Mouse (Mus musculus) midbrain, embryonic 12.5 days (tissue): Measurements from ENCODE around the gene Zwilch. TPM values are rescaled to one million over a fixed set of nuclear protein-coding genes. Genes with fewer than 3 reads are reported as not detected.
"Not testable (repeated sequence)": the region's sequence is repeated elsewhere in the genome, so short reads cannot be mapped to it uniquely, and the experiment has no call there.

Source experiments
- ATAC-seq: fragments of 200-750 bp; cut with Nextera tagmentation; 2 replicates; pipeline ENCODE4 v1.8.0; 2017; ENCODE audit warnings: low read depth, moderate TSS enrichment, moderate library complexity; ENCODE audit not compliant: low FRiP score
- H3K27ac ChIP-seq: fragments of 300-500 bp; sonication (generic); replicated peaks from 2 replicates; pipeline ENCODE4 v1.5.1; 2016; ENCODE audit warnings: mild to moderate bottlenecking
- H3K27me3 ChIP-seq: fragments of 300-500 bp; sonication (generic); 2 replicates; pipeline ENCODE4 v1.6.1; 2016; ENCODE audit warnings: mild to moderate bottlenecking
- H3K36me3 ChIP-seq: fragments of 300-500 bp; sonication (generic); 2 replicates; pipeline ENCODE4 v1.6.1; 2016
- H3K4me1 ChIP-seq: fragments of 300-500 bp; sonication (generic); 2 replicates; pipeline ENCODE4 v1.6.1; 2016
- H3K4me2 ChIP-seq: fragments of 300-500 bp; sonication (generic); replicated peaks from 2 replicates; pipeline ENCODE4 v1.6.1; 2016; ENCODE audit warnings: mild to moderate bottlenecking, moderate library complexity
- H3K4me3 ChIP-seq: fragments of 300-500 bp; sonication (generic); 2 replicates; pipeline ENCODE4 v1.5.1; 2016; ENCODE audit warnings: mild to moderate bottlenecking
- H3K9ac ChIP-seq: fragments of 300-500 bp; sonication (generic); replicated peaks from 2 replicates; pipeline ENCODE4 v1.6.1; 2016; ENCODE audit warnings: mild to moderate bottlenecking, moderate library complexity
- H3K9me3 ChIP-seq: fragments of 300-500 bp; sonication (generic); 2 replicates; pipeline ENCODE4 v1.6.1; 2016; ENCODE audit warnings: mild to moderate bottlenecking
- WGBS: fragments of 180-500 bp; shearing (Covaris S2); methylation state at CpG from one replicate; pipeline ENCODE4 v1.1.7; 2016; 5-methylcytosine and 5-hydroxymethylcytosine counted together
- polyA plus RNA-seq: library from polyadenylated mRNA; unstranded; fragments of >200 nt; fragmentation: Nextera tagmentation; extraction: Ambion mirVana; gene quantifications from 2 replicates; pipeline ENCODE4 v1.2.1, GENCODE M21; 2016

Gene Zwilch
- polyA plus RNA-seq, 1 experiment from 2014 or later = 24.8 TPM

DNA sequence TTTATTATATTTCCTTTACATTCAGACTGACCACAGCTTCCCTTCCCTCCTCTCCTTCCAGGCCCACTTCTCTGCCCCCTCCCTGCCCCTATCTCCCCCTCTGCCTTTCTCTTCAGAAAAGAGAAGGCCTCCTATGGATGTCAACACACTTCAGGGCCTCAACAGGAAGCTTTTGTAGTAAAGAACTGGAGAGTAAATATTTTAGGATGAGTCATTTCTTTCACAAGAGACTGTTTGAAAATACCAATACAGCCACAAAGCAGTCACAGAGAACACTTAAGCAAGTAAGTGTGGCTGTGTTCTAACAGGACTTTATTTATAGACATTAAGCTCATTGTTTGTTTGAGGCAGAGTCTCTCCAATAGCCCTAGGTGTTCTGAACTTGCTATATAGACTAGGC lies 29.4 kb upstream of the Zwilch start:
- H3K9ac ChIP-seq = no peak overlapping the region
- no peak overlapping the region for H3K4me2 ChIP-seq
- H3K36me3 ChIP-seq = peaks cover 30% of the 10 kb centered on the region
- H3K4me3 ChIP-seq = no peak overlapping the region
- H3K9me3 ChIP-seq = no peaks in the 10 kb centered on the region
- H3K27me3 ChIP-seq = no peaks in the 10 kb centered on the region
- ATAC-seq = no peak
- H3K4me1 ChIP-seq = no peaks in the 10 kb centered on the region
- no peak overlapping the region for H3K27ac ChIP-seq

- no peak overlapping the region for H3K4me3 ChIP-seq
- no peak overlapping the region for H3K27ac ChIP-seq
- no peak overlapping the region for H3K9ac ChIP-seq
- peaks cover 30% of the 10 kb centered on the region for H3K36me3 ChIP-seq
- no peak for ATAC-seq
- H3K4me2 ChIP-seq = no peak overlapping the region
- H3K27me3 ChIP-seq = no peaks in the 10 kb centered on the region
- H3K4me1 ChIP-seq = no peaks in the 10 kb centered on the region
- H3K9me3 ChIP-seq = no peaks in the 10 kb centered on the region
- WGBS = 82% methylated on average over 2 of the region's 2 CpGs
Observed at GRCm38 (mm10) chr9:64199897-64200296, 27.0 kb upstream of the Zwilch start.

- H3K27ac ChIP-seq, ATAC-seq, H3K27me3 ChIP-seq, H3K4me3 ChIP-seq, H3K4me1 ChIP-seq, H3K9ac ChIP-seq, H3K4me2 ChIP-seq, H3K9me3 ChIP-seq: not testable (repeated sequence)
- peaks cover 24% of the 10 kb centered on the region for H3K36me3 ChIP-seq
- 90% methylated on average over 7 of the region's 7 CpGs for WGBS
Observed at GRCm38 (mm10) chr9:64198763-64199418, 26.0 kb upstream of the Zwilch start.

GRCm38 (mm10) chr9:64198068-64198762 lies 25.3 kb upstream of the Zwilch start:
- Histone ChIP-seq H3K27ac (no peak overlapping the region), H3K36me3 (peaks cover 26% of the 10 kb centered on the region), H3K9me3 (no peaks in the 10 kb centered on the region), H3K4me2 (no peak overlapping the region), H3K4me1 (no peaks in the 10 kb centered on the region), H3K4me3 (no peak overlapping the region), H3K9ac (no peak overlapping the region), H3K27me3 (no peaks in the 10 kb centered on the region)
- ATAC-seq = no peak
- 95% methylated on average over 5 of the region's 5 CpGs for WGBS

- 89% methylated on average over 8 of the region's 8 CpGs for WGBS
- H3K9me3 ChIP-seq = no peaks in the 10 kb centered on the region
- H3K27me3 ChIP-seq = no peaks in the 10 kb centered on the region
- no peak overlapping the region for H3K4me2 ChIP-seq
- H3K27ac ChIP-seq = no peak overlapping the region
- H3K36me3 ChIP-seq = peaks cover 26% of the 10 kb centered on the region
- H3K9ac ChIP-seq = no peak overlapping the region
- H3K4me3 ChIP-seq = no peak overlapping the region
- ATAC-seq = no peak
- H3K4me1 ChIP-seq = no peaks in the 10 kb centered on the region
Observed at GRCm38 (mm10) chr9:64197524-64197923, 24.6 kb upstream of the Zwilch start.

DNA sequence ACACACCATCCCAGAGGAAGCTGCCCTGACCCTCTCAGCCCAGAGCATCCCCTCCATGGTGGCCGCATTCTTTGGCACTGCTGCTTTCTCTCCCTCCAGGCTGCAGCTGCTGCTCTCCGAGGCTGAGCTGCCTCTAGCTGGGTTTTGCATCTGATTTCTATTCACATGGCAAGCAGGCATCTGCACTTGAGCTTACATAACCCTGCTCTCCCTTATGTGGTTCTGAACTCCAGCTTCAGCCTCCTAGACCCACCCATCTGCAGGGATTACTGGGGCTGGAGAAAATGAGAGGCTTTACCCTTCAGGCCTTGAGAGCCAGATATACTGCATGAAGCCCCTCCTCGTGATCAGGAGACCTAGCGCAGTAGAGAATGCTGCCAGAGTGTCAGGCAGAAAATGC lies 22.6 kb upstream of the Zwilch start:
- Histone ChIP-seq H3K36me3 (peaks cover 30% of the 10 kb centered on the region), H3K9ac (0 out of 2 replicates have a peak overlapping the region, but pooled peaks have one; percentile 8), H3K27ac (no peak overlapping the region), H3K4me2 (no peak overlapping the region), H3K27me3 (no peaks in the 10 kb centered on the region), H3K4me1 (no peaks in the 10 kb centered on the region), H3K4me3 (no peak overlapping the region), H3K9me3 (no peaks in the 10 kb centered on the region)
- 78% methylated on average over 4 of the region's 4 CpGs for WGBS
- ATAC-seq = no peak

DNA sequence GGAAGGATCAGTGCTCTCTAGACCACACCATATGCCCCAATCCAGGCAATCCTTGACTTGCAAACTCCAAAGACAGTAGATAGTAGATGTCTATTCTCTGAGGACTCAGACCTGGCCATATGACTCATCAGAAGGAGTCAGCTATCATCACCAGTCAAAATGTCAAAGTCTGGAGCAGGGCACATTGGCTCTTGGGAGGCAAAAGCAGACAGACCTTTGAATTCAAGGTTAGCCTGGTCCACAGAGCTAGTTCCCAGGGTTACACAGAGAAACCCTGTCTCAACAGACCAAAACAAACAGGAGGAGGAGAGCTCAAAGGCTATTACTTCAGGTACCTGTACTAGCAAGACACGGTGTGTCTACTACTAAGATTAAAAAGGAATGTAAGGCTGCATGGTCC lies 21.0 kb upstream of the Zwilch start:
- no peak for ATAC-seq
- peaks cover 40% of the 10 kb centered on the region for H3K36me3 ChIP-seq
- WGBS = 94% methylated on average over 1 of the region's 1 CpGs
- no peak overlapping the region for H3K27ac ChIP-seq
- H3K4me2 ChIP-seq = no peak overlapping the region
- H3K9ac ChIP-seq = no peak overlapping the region
- no peaks in the 10 kb centered on the region for H3K27me3 ChIP-seq
- H3K4me3 ChIP-seq = no peak overlapping the region
- no peaks in the 10 kb centered on the region for H3K4me1 ChIP-seq
- no peaks in the 10 kb centered on the region for H3K9me3 ChIP-seq

DNA sequence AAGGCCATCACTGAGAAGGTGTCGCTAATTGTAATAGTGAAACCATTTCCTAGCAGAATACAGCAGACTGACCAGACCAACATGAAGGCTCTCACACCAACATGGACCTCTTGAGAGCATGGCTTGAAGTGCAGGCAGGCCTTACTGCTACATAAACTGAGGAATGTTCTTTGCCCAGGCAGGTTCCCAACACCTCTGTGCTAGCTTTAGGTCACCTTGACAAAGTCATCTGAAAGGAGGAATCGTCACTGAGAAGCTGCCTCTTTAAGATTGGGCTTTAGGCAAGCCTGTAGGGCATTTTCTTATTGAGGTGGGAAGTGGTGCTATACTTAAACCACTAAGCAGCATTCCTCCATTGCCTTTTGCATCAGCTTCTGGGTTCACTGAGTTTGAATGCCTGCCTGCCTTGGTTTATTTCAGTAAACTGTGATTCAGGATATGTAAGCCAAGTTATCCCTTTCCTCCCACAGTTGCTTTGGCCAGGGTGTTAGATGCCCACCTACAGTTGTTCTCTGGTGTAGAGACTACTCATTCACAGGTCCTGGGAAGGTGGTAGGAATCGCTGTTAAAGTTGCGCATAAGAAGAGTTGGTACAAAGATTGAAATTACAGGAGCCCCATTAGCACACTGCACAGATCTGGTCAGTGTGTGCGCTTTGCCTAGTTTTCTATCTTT lies 11.4 kb upstream of the Zwilch start:
- WGBS = 88% methylated on average over 5 of the region's 5 CpGs
- no peak overlapping the region for H3K4me2 ChIP-seq
- peaks cover 79% of the 10 kb centered on the region for H3K36me3 ChIP-seq

GRCm38 (mm10) chr9:64183295-64183694 lies 10.4 kb upstream of the Zwilch start:
- WGBS = 93% methylated on average over 5 of the region's 5 CpGs
- peaks cover 74% of the 10 kb centered on the region for H3K36me3 ChIP-seq
- H3K27me3 ChIP-seq, ATAC-seq, H3K4me3 ChIP-seq, H3K4me1 ChIP-seq, H3K9ac ChIP-seq, H3K27ac ChIP-seq, H3K4me2 ChIP-seq, H3K9me3 ChIP-seq: not testable (repeated sequence)

More for the DNA sequence above, 11.4 kb upstream of the Zwilch start:
- Histone ChIP-seq H3K27ac (no peak overlapping the region), H3K27me3 (no peaks in the 10 kb centered on the region), H3K9me3 (no peaks in the 10 kb centered on the region), H3K9ac (no peak overlapping the region), H3K4me1 (peaks cover 8% of the 10 kb centered on the region), H3K4me3 (no peak overlapping the region)
- no peak for ATAC-seq

DNA sequence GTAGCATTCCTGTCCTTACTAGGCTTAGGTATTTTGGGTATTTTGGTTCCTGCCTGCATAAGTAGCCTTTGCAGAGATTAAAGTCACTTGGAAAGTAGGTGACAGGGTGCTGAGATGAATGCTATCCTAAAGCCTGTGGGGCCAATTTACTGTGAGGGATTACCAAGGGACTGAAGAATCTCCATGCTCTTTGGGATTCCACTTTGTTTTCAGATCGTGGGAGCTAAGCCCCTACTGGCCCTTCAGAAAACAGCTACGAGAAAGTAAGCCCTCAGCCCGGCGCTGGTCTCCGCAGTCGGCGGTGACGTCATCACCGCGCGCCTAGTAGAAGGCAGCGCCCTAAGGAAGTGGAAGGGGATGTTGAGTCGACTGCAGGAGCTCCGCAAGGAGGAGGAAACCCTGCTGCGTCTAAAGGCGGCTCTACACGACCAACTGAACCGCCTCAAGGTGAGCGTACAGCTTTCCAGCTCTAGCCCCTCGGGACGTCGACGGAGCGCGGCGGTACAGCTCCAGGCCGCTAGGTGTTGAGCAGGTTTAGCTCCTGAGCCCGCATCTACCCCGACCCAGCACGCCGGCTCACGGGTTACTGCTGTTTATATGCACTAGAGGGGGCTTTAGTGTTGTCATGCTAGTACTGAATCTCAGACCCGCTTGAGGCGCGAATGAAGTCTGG lies 6.2 kb upstream of the Zwilch start, which contains the start of gene Snapc5:
TSS of gene Snapc5 (plus strand) at position 301 of the 673 bp plus-strand sequence.
- Histone ChIP-seq H3K4me2 (peak within 1 kb of the TSS; percentile 65), H3K36me3 (peaks cover 73% of the 10 kb centered on the region), H3K27ac (peak within 1 kb of the TSS; percentile 73), H3K4me1 (peaks cover 10% of the 10 kb centered on the region), H3K9me3 (no peaks in the 10 kb centered on the region), H3K4me3 (peak within 1 kb of the TSS; percentile 73), H3K27me3 (no peaks in the 10 kb centered on the region), H3K9ac (peak within 1 kb of the TSS; percentile 71)
- WGBS = under 1% methylated on average over 35 of the region's 35 CpGs
- peak; percentile 97 for ATAC-seq

DNA sequence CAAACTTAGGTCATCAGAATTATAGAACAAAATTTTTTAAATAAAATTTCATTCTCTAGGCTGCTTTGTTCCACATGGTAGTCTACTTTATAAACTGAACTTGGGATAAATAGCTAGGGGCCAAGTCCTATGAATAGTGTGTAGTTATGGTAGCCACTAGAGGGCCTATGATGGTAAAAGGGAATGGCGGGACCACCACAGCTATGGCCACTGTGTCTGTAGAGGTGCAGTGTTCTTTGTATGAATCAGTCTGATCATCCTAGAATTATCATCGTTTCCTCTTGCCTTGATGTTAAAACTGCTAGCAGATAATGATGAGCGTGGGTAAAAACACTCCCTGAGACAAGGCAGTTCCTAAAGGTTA lies 5.7 kb upstream of the Zwilch start:
- Histone ChIP-seq H3K27ac (peak overlapping the region; percentile 73), H3K36me3 (peaks cover 69% of the 10 kb centered on the region), H3K9me3 (no peaks in the 10 kb centered on the region), H3K27me3 (no peaks in the 10 kb centered on the region), H3K9ac (no peak overlapping the region), H3K4me1 (peaks cover 13% of the 10 kb centered on the region), H3K4me2 (peak overlapping the region; percentile 65), H3K4me3 (peak overlapping the region; percentile 73)
- ATAC-seq = peak; percentile 72
- 38% methylated on average over 3 of the region's 3 CpGs for WGBS

GRCm38 (mm10) chr9:64175378-64175777 lies 2.5 kb upstream of the Zwilch start:
- Histone ChIP-seq H3K36me3 (peaks cover 40% of the 10 kb centered on the region), H3K9me3 (no peaks in the 10 kb centered on the region), H3K27me3 (no peaks in the 10 kb centered on the region), H3K27ac (no peak overlapping the region), H3K4me2 (no peak overlapping the region), H3K9ac (no peak overlapping the region), H3K4me3 (no peak overlapping the region), H3K4me1 (peaks cover 18% of the 10 kb centered on the region)
- WGBS = 92% methylated on average over 11 of the region's 11 CpGs
- ATAC-seq = no peak
